Mouse (Mus musculus) bone marrow macrophage, adult 2 months (primary cell): ENCODE data around the gene Hes6. TPM values are rescaled to one million over a fixed set of nuclear protein-coding genes. Genes with fewer than 3 reads are reported as not detected.

Experiments
- H3K27ac ChIP-seq: 2 replicates; pipeline ENCODE4 v1.5.1; 2012; ENCODE audit warnings: low read depth, low read length; ENCODE audit not compliant: insufficient read depth
- H3K4me1 ChIP-seq: 2 replicates; pipeline ENCODE4 v1.6.1; 2012; ENCODE audit warnings: low read length; ENCODE audit not compliant: control insufficient read depth, insufficient read depth
- H3K4me3 ChIP-seq: 2 replicates; pipeline ENCODE4 v1.5.1; 2012; ENCODE audit warnings: mild to moderate bottlenecking, low read length, moderate library complexity; ENCODE audit not compliant: insufficient read depth
- CTCF ChIP-seq: IDR thresholded peaks from 2 replicates; pipeline ENCODE4 v1.5.1; 2012; ENCODE audit warnings: low read depth, mild to moderate bottlenecking, low read length, moderate library complexity
- POLR2A ChIP-seq: IDR thresholded peaks from 2 replicates; pipeline ENCODE4 v1.6.1; 2012; ENCODE audit warnings: mild to moderate bottlenecking, low read depth, low read length, borderline replicate concordance
- polyA plus RNA-seq: library from polyadenylated mRNA; stranded (reverse); fragments of >200 nt; gene quantifications from 2 replicates; pipeline ENCODE4 v1.2.4, GENCODE M21; 2012; ENCODE audit not compliant: missing spikeins, insufficient read depth, insufficient read length

Gene Hes6
- polyA plus RNA-seq, 1 experiment = 25.3 TPM

DNA sequence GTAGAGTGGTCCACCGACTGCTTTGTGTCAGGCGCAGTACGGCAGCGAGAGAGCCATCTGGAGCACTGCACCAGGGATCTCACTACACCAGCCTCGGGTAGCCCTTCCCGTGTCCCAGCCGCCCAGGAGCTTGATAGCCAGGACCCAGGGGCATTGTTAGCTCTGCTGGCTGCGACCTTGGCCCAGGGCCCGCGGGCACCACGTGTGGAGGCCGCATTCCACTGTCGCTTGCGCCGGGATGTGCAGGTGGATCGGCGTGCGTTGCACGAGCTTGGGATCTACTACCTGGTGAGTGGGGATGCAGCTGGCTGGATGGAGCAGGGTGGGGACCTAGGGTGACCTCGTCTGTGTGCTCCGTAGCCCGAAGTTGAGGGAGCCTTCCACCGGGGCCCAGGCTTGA lies 43.8 kb downstream of the Hes6 start:
- Histone ChIP-seq H3K4me1 (peaks cover 2% of the 10 kb centered on the region; the same call in 1 of the 2 replicates), H3K4me3 (no peak overlapping the region), H3K27ac (no peak overlapping the region)
- no peak for TF ChIP-seq POLR2A
- no peak for TF ChIP-seq CTCF

DNA sequence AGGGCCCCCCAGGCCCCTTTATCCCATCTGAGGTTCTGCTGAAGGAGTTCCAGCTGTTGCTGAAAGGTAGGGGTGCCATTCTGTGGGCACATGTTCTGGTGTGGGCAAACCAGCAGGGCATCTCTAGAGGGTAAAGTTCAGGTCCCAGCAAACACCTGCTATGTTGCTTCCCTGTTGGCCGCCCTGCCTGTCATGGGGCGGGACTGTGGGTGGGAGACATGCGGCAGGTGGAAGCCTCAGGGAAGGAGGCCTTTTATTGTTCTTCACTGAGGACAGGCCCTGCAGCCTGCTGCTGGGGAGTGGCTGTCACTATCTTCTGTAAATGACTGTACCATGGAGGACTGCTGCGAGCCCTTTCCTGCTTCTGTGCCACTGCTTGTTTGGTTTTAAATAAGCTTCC lies 44.4 kb downstream of the Hes6 start:
- Histone ChIP-seq H3K4me1 (peaks cover 2% of the 10 kb centered on the region; the same call in 1 of the 2 replicates), H3K27ac (no peak overlapping the region), H3K4me3 (no peak overlapping the region)
- no peak for TF ChIP-seq POLR2A
- TF ChIP-seq CTCF = no peak

DNA sequence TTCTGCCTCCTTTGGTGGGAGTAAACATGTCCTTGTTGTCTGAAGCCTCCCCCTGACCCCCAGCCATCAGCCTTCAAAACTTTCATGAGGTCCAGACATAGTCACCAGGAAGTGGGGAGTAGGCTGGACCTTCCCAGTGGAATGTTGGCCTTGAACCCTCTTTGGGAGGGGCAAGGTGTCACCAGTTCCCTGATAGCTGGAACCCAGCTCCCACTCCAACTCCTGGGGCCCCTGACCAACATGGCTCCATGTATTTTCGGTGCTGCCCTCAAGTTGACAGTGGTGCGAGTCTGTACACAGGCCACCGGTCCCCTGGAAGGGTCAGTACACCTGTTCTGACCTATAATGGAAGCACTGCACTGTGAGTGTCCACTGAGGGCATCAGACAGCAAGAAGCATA lies 46.5 kb downstream of the Hes6 start:
- no peak for TF ChIP-seq POLR2A
- TF ChIP-seq CTCF = no peak
- Histone ChIP-seq H3K4me1 (peaks cover 2% of the 10 kb centered on the region; the same call in 1 of the 2 replicates), H3K4me3 (no peak overlapping the region), H3K27ac (no peak overlapping the region)

DNA sequence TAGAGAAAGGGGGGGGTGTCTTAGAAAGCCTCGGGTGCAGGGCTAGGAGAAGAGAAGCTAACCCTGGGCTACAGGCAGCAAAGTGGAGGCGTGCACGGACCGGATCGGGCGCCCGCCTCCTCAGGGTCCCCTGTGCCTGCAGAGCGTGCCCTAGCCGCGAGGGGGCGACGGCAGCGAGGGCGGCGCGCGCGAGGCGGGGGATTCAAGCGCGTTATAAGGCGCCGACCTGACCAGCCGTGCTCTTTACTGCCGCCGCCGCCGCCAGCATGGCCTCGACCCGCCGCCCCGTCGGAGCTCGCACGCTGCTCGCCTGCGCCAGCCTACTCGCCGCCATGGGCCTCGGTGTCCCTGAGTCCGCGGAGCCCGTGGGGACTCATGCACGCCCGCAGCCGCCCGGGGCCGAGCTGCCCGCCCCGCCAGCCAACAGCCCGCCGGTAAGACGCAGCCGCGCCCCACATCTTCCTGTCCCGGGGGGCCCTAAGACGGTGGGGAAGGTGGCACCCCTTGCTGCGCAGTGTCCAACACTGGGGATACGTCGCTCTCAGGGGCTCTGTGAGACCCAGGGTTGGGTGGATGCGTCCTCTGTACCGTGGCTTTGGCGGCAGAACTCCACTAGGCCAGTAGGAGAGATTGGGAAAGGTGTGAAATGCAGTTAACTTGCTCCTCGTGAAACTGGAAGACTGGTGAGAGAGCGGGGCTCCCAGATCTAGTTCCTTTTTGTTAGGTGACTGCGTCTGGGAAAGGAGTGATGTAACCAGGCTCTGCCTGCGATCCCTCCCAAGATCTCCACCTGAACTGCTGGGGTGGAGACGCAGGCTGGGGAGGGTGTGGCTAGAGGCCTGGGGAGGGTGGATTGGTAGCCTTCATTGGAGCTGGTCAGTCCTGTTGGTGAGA lies 47.4 kb downstream of the Hes6 start, which contains the start of gene Erfe:
Gene Erfe (plus strand): TSS at position 216 of the 894 bp plus-strand sequence.
- Histone ChIP-seq H3K4me3 (peak within 1 kb of the TSS; percentile 50), H3K4me1 (peaks cover 2% of the 10 kb centered on the region; the same call in 1 of the 2 replicates), H3K27ac (no peak within 1 kb of the TSS)
- TF ChIP-seq CTCF = no peak; the same call in 1 of the 2 replicates
- TF ChIP-seq POLR2A = no peak

DNA sequence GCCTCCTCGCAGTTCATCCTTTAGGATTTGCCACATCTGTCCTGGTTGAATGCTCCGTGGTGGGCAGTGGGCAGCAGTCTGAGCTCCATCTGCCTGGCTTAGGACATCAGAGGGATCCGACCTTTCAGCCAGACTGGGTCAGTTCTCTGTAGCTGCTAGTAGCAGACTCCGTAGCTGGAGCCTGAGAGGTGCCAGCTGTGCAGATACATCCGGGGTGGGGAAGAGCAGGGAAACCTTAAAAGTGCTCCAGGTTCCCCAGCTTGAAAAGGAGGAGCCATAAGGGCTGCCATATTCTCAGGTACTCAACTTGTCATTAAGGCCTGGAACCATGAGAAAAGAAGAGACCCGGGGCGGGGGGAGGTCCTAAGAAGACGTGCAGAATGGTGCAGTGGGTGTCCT lies 48.0 kb downstream of the Hes6 start:
- Histone ChIP-seq H3K27ac (no peak overlapping the region), H3K4me3 (peak overlapping the region; percentile 50), H3K4me1 (peaks cover 2% of the 10 kb centered on the region; the same call in 1 of the 2 replicates)
- TF ChIP-seq POLR2A (no peak), CTCF (no peak)

DNA sequence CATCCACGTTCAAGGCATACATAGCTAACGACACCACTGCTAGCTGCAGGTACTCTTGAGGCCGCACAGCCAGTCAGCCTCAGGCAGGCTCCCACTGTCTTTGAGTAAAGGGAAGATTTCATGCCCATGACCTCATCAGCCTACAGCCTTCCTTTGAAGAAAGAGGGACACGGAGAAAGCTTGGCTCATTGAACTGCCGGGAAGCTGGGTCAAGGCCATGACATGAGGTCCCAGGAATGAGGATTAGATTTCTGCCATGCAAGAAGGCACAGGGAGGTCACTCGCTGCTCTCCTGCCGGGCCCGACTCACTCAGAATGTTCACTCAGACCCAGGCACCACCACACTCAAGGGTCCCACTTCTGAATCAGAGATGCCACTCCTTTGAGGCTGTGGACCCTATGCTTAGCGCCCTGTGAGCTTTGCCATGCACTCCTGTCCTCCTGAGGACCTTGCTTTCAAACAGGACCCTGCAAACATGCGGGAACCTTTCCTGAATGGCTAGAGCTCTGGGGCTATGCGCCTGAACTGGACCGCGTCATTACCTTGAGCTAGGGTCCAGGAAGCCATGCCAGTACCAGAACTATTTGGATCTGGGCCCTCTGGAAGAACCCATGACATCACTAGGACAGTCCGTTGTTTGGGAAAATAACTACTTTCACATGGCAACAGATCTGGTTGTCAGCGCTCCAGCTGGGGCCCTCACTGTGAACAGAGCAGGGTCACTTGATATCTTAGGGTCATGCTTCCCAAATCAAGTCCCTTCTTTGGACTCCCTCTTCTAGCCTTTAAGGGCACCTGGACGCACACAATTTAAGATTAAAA lies 48.8 kb downstream of the Hes6 start:
- H3K27ac ChIP-seq = no peak overlapping the region
- H3K4me3 ChIP-seq = no peak overlapping the region
- TF ChIP-seq CTCF (no peak), POLR2A (no peak)
- peaks cover 2% of the 10 kb centered on the region; the same call in 1 of the 2 replicates for H3K4me1 ChIP-seq

DNA sequence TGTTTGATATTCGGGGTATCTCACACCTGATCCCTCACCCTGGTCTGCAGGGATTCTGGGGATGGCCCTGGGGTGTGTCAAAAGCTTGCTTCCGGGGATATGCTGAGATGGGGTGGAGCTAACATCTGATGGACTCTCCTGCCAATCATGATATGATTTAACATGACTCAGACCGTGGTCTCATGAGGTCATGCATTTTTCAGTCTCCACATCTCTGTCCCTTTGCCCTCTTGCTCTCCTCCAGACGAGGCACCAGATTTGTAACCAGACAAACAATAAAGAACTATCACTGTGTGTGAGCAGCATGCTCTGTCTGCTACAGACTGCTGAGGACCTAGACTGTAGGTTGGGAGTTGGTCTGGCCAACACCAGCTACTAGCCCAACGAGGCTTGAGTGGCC lies 51.7 kb downstream of the Hes6 start:
- Histone ChIP-seq H3K27ac (no peak overlapping the region), H3K4me3 (no peak overlapping the region)
- TF ChIP-seq POLR2A = no peak
- no peak for TF ChIP-seq CTCF

More for the DNA sequence above, 51.7 kb downstream of the Hes6 start:
- peaks cover 2% of the 10 kb centered on the region; the same call in 1 of the 2 replicates for H3K4me1 ChIP-seq

Other genes starting within 250 kb of the Hes6 start
- 10.8 and 12.7 TPM in 2 replicates for gene Ramp1, start 234.2 kb downstream of the Hes6 start, polyA plus RNA-seq
- 86.4 and 92.4 TPM in 2 replicates for gene Ube2f, start 163.7 kb downstream of the Hes6 start, polyA plus RNA-seq
- 19.2 and 22.6 TPM in 2 replicates for gene Scly, start 115.7 kb downstream of the Hes6 start, polyA plus RNA-seq
- gene Espnl, start 92.0 kb downstream of the Hes6 start, polyA plus RNA-seq = not detected in 2 replicates
- not detected in 2 replicates for gene Klhl30, start 63.0 kb downstream of the Hes6 start, polyA plus RNA-seq
- not detected in 2 replicates for gene Erfe, start 47.6 kb downstream of the Hes6 start, polyA plus RNA-seq
- 50.3 and 61.1 TPM in 2 replicates for gene Ilkap, start 15.2 kb downstream of the Hes6 start, polyA plus RNA-seq
- gene Per2, start 45.3 kb upstream of the Hes6 start, polyA plus RNA-seq = 2.3 and 4.9 TPM in 2 replicates
- 6.9 and 7.0 TPM in 2 replicates for gene Traf3ip1, start 80.6 kb upstream of the Hes6 start, polyA plus RNA-seq
- 2.6 and 4.2 TPM in 2 replicates for gene Asb1, start 126.5 kb upstream of the Hes6 start, polyA plus RNA-seq